Comparison of ENCODE assay signal across 20 mouse cellular contexts in the genomic region with DNA sequence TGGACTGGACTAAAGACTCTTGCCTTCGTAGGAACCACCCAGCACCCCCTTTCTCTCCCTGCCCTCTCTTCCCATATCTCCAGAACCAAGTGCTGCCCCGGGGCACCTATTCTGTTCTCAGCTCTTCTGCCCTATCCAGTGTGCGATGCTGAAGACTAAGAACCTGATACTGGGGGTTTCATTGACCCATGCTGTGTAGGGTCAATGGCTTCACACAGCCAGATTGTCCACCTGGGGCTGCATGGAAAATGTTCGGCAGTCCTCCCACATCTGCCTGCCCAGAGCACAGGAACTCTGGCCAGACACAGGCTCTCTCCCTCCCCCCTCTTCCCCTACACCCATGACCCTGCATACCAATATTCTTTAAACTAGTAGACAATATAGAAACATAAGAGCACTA.
A peak's percentile ranks its signal among the peaks of the same experiment; 100 is the strongest.
DNase-seq lines count a peak whose midpoint lies in the region; ATAC-seq and TF ChIP-seq lines count a peak whose summit lies in the region.
"Had no signal": no experiment of that assay in that cellular context is flagged by ENCODE, and none has a peak within 500 bp of the region (broad histone marks: within the 10 kb centered on the region; RNA-seq: fewer than 3 reads in every experiment).

No protein-coding gene starts in this region.

- no peaks in the 10 kb centered on the region for H3K36me3 ChIP-seq in kidney, embryonic 14.5 days (ENCODE audit: control insufficient read depth, insufficient read depth, low read length)
- H3K36me3 ChIP-seq in kidney, adult 2 months (ENCODE audit: control insufficient read depth, insufficient read depth, low read length) = no peaks in the 10 kb centered on the region
- no peaks in the 10 kb centered on the region for H3K36me3 ChIP-seq in kidney, embryonic 16.5 days (ENCODE audit: insufficient read depth, low read length)
- H3K36me3 ChIP-seq: embryonic facial prominence, embryonic 13.5 days; embryonic facial prominence, embryonic 15.5 days; forebrain, embryonic 10.5 days; forebrain, embryonic 12.5 days had no signal

- 38% methylated on average over 4 of the region's 4 CpGs for WGBS in kidney, embryonic 14.5 days
- 48% methylated on average over 4 of the region's 4 CpGs for WGBS in kidney, adult 2 months
- 46% methylated on average over 4 of the region's 4 CpGs for WGBS in kidney, embryonic 16.5 days

- no peak overlapping the region for H3K4me2 ChIP-seq in kidney, embryonic 14.5 days (replicated peaks; ENCODE audit: low read depth, low read length)
- no peak overlapping the region for H3K4me2 ChIP-seq in kidney, embryonic 16.5 days (replicated peaks; ENCODE audit: low read depth, low read length)
- H3K4me2 ChIP-seq: embryonic facial prominence, embryonic 13.5 days; embryonic facial prominence, embryonic 15.5 days; forebrain, embryonic 12.5 days had no signal

- TF ChIP-seq POLR2A in kidney, adult 2 months (IDR thresholded peaks at IDR 0.05; ENCODE audit: low read depth, low read length) = no peak

- no peaks in the 10 kb centered on the region for H3K4me1 ChIP-seq in kidney, embryonic 14.5 days (ENCODE audit: control insufficient read depth, insufficient read depth, low read length)
- no peaks in the 10 kb centered on the region for H3K4me1 ChIP-seq in kidney, adult 2 months (ENCODE audit: control insufficient read depth, insufficient read depth, low read length)
- H3K4me1 ChIP-seq in kidney, embryonic 16.5 days (ENCODE audit: insufficient read depth, low read length) = no peaks in the 10 kb centered on the region
- H3K4me1 ChIP-seq: embryonic facial prominence, embryonic 13.5 days; embryonic facial prominence, embryonic 15.5 days; forebrain, embryonic 10.5 days; forebrain, embryonic 12.5 days had no signal

- H3K27me3 ChIP-seq in kidney, embryonic 14.5 days (ENCODE audit: control insufficient read depth, insufficient read depth, low read length) = no peaks in the 10 kb centered on the region
- no peaks in the 10 kb centered on the region for H3K27me3 ChIP-seq in kidney, adult 2 months (replicated peaks; ENCODE audit: control insufficient read depth, insufficient read depth, low read length)
- no peaks in the 10 kb centered on the region for H3K27me3 ChIP-seq in kidney, embryonic 16.5 days (ENCODE audit: insufficient read depth, low read length)
- H3K27me3 ChIP-seq: embryonic facial prominence, embryonic 13.5 days; embryonic facial prominence, embryonic 15.5 days; forebrain, embryonic 12.5 days had no signal

- ATAC-seq in kidney, embryonic 14.5 days (ENCODE audit: low FRiP score, low TSS enrichment) = peak; percentile 95
- ATAC-seq in kidney, embryonic 16.5 days (ENCODE audit: low FRiP score, low TSS enrichment) = peak; percentile 92
- ATAC-seq: forebrain, embryonic 14.5 days; forebrain, embryonic 16.5 days had no signal

- no peak overlapping the region for H3K27ac ChIP-seq in kidney, embryonic 14.5 days (ENCODE audit: low read depth, low read length)
- H3K27ac ChIP-seq in kidney, adult 2 months (ENCODE audit: insufficient read depth, low read depth, low read length) = no peak overlapping the region
- no peak overlapping the region for H3K27ac ChIP-seq in kidney, embryonic 16.5 days (ENCODE audit: low read length)
- H3K27ac ChIP-seq: embryonic facial prominence, embryonic 13.5 days; embryonic facial prominence, embryonic 15.5 days; forebrain, embryonic 10.5 days; forebrain, embryonic 12.5 days had no signal

- H3K9ac ChIP-seq in kidney, embryonic 14.5 days (ENCODE audit: low read depth, low read length) = no peak overlapping the region
- H3K9ac ChIP-seq in kidney, embryonic 16.5 days (replicated peaks; ENCODE audit: low read length) = no peak overlapping the region
- H3K9ac ChIP-seq: embryonic facial prominence, embryonic 13.5 days; embryonic facial prominence, embryonic 15.5 days; forebrain, embryonic 12.5 days had no signal

- H3K9me3 ChIP-seq in kidney, embryonic 14.5 days (ENCODE audit: control insufficient read depth, low read length) = no peaks in the 10 kb centered on the region
- H3K9me3 ChIP-seq in kidney, embryonic 16.5 days (ENCODE audit: low read length) = no peaks in the 10 kb centered on the region
- H3K9me3 ChIP-seq: embryonic facial prominence, embryonic 13.5 days; embryonic facial prominence, embryonic 15.5 days; forebrain, embryonic 10.5 days; forebrain, embryonic 12.5 days had no signal

- H3K4me3 ChIP-seq in kidney, embryonic 14.5 days (ENCODE audit: low read length) = no peak overlapping the region
- H3K4me3 ChIP-seq in kidney, adult 2 months (ENCODE audit: insufficient read depth, low read depth, low read length) = no peak overlapping the region
- H3K4me3 ChIP-seq in kidney, embryonic 16.5 days (ENCODE audit: low read length) = no peak overlapping the region
- H3K4me3 ChIP-seq: embryonic facial prominence, embryonic 13.5 days; embryonic facial prominence, embryonic 15.5 days; erythroblast, embryonic 14.5 days; forebrain, embryonic 10.5 days; forebrain, embryonic 12.5 days had no signal

- DNase-seq in kidney, adult 2 months = no peak
- DNase-seq in kidney, postnatal 4 days = no peak
- DNase-seq: adrenal gland, adult 2 months; adrenal gland, postnatal 10 days; adrenal gland, postnatal 25 days; cerebellum, adult 11 months; cerebellum, adult 18-20 months; cerebellum, adult 8-10 months; cerebellum, adult 9-11 months; cerebellum, postnatal 14 days; cerebellum, postnatal 36 days had no signal

- TF ChIP-seq CTCF in kidney, adult 2 months (conservative IDR thresholded peaks at IDR 0.05; ENCODE audit: insufficient read depth, insufficient read length, low read depth, low read length) = no peak
